Mouse (Mus musculus): ENCODE results near the gene Vmn2r117.
"Not testable (repeated sequence)": the region's sequence is repeated elsewhere in the genome, so short reads cannot be mapped to it uniquely, and the experiment has no call there.

Gene Vmn2r117

DNA sequence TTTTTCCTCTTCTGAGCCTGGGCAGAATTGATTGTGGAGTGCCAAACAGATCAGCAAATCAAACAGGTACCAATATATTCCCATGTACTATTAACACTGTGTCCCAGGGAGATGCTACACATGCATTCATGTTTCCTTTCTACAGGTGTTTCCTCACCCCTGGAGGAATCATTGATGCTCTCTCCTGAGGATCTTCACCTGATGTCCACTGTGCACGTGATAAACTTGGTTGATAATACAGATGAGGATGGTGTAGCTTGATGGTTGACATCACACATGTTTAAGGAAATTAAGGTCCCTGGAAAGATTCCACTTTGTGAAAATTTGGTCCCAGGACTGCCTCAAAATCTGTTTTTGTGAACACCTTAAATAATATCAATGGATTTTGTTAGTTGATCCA lies at the start of gene Vmn2r117:
Vmn2r117 (minus strand) TSS at position 101 of the 400 bp plus-strand sequence.
- DNase-seq (ENCODE audit: low spot score in 2 of 2) = not testable (repeated sequence)

DNA sequence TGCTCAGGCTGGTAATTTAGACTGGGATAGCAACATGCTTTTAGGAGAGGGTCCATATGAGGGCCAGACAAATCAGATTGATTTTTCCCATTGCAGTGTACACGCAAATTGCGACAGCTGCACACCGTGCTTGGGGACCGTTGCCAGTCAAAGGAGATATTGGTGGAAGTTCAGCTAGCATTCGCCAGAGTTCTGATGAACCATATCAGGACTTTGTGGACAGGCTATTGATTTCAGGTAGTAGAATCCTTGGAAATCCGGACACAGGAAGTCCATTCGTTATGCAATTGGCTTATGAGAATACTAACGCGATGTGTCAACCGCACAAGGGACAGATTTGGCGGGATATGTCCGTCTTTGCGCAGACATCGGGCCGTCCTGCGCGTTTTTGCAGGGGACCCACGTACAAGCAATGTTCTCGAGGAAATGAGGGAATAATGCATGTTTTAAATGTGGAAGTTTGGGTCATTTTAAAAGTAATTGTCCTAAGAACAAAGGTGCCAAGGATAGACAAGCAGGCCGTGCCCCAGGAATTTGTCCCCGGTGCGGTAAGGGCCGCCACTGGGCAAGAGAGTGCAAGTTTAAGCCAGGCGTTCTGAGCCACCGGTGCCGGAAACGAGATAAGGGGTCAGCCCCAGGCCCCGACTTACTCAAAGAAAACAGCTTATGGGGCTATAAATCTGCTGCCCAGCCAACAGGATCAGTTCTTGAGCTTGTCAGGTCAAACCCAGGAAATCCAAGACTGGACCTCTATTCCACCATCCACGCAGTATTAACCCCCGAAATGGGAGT lies 43.6 kb upstream of the Vmn2r117 start:
- DNase-seq (ENCODE audit: low spot score in 2 of 2) = not testable (repeated sequence)

DNA sequence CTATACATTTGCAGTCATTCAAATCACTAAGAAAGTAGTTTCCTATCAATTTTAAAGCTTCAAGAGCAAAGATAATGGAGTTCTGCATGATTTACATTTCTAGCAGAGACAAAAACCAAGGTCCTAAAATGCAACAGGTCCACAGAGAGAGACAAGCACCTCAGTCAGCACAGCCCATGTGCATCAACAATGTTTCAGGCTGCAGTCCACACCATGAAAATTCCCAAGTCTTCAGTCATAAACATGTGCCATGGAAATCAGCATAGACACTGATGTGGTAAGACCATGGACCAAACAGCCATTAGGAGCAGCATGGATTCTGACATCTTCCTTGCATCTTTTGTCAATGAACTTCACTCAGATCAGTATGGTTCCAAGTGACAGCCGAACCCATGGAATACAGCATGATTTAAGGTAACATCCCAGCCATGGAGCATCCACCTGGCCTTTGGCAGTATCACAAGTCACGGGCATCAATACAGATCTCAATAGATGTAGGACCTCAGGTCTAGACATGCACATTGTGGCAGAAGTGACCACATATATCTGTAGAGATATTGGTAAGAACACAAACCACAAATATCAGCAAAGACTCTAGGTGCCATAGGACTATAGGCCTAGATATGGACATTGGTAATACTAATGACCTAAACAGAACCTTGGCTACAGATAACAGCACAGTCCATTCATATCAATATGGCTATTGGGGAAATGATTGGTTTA lies 39.4 kb upstream of the Vmn2r117 start:
- no peak for DNase-seq (ENCODE audit: low spot score in 2 of 2)

DNA sequence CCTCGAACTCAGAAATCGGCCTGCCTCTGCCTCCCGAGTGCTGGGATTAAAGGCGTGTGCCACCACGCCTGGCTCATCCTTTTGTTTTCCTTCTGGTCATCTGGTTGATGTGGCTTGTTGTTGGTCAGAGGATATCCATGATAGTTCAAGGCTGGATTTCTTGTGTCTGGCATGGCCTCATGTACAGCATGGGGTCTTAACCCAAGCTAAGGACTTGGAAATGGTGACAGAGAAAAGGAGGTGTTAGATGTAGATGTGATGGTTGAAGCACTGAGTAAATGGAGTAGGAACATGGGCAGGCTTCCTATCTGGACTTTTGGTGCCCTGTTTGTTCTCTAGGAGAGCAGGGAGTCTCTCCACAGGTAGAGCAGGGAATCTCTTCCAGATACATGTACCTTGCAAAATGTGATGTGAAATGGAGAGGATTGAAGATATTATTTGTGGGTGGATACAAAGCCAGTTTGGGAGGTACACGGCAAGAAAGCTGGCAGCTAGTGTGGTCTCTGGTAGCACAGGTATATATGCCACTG lies 46.3 kb downstream of the Vmn2r117 start:
- no peak for DNase-seq (ENCODE audit: low spot score in 2 of 2)

All from spleen, postnatal 10 days (tissue).